Mouse (Mus musculus) adrenal gland, adult 8-10 months (tissue): ENCODE measurements at regions not wholly inside any gene's neighbourhood (a gene's known extent, or its start where the extent isn't known, plus 50 kb on each side); places are given as distances from the start of the nearest gene placed in this dataset.
A peak's percentile ranks its signal among the peaks of the same experiment; 100 is the strongest.

ENCODE experiments used
- DNase-seq: peaks from one replicate; pipeline ENCODE4 v3.0.0; 2022

DNA sequence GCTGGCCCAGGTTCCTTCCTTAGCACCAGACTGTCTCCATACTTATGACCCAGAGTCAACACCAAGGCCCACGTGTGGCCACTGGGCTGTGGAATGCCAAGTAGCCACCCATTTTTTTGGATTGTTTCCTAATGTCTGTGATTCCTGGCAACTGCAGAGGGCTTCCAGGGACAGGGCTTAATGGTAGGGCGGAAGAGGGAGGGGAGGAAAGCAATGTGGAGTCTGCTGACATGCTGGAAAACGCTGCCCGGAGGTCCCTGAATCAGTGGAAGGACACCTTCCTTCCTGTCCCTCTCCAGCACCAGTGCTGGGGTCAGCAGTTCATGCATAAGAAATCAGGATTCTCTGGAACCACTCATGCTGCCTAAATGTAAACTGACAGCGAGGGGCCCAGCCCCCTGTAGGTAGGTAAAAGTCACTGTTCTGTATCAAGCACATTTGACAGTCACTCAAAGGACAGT lies 90.8 kb downstream of the Iyd start:
- peak; percentile 32 for DNase-seq

DNA sequence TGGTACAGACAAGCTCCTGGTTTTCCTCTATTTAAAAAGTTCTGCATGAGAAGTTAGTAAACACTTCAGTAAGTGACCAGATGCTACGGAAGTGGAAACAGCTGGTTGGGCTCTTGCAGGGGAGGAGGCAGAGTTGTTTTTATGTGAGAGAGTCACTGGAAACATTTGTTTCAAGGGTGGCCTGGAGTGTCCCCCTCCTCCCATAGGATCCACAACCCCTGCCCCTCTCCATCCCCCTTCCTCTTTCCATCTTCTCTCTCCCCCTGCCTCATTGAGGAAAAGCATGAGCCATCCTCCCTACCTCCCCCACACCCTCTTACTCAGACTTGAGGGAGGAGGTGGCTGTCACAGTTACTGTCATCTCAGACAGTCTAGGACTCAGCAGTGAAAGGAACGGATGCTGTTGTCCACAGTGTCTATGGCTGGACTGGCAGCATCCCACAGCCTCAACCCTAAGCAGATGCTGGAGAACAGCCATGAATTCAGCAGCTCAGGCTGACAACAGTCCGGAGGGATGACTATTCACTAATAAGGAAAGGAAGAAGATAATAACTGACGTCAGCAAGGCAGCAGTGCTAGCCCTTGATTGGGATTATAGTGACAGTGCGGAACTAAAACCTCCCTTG lies 93.9 kb downstream of the Iyd start:
- peak; percentile 6 for DNase-seq

DNA sequence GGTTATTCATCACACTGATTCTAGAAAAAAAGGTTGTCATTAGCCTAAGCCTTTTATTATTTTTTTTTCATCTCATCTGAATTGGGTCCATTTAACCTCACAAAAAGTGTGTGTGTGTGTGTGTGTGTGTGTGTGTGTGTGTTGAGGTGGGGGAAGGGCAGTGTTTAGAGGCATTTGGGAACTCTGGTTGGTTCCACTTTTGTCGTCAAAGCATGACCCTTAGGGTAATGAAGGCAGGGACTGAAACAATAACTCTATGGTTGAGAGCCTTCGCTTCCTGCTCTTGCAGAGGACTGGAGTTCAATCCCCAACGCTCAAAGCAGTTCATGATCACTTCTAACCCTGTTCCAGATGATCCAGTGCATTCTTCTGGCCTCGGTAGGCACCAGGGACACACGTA lies 96.1 kb upstream of the Plekhg1 start:
- no peak for DNase-seq

DNA sequence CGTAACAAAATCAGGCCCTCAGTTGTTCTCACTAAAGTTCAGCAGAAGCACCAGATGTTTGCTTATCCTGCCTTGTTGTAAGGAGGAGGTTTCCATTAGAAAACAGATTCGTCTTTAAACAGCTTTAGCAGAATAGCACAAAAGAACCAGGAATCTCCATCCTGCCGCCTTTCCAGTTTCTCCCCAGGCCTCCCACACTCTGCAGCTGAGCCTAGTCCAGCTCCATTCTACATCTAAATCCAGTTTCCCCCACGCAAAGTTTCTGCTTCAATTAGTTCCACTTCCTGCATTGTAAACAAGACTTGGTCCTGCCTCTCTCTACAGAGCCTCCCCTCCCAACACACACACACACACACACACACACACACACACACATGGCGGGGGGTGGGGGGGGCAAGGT lies 95.1 kb upstream of the Plekhg1 start:
- no peak for DNase-seq

DNA sequence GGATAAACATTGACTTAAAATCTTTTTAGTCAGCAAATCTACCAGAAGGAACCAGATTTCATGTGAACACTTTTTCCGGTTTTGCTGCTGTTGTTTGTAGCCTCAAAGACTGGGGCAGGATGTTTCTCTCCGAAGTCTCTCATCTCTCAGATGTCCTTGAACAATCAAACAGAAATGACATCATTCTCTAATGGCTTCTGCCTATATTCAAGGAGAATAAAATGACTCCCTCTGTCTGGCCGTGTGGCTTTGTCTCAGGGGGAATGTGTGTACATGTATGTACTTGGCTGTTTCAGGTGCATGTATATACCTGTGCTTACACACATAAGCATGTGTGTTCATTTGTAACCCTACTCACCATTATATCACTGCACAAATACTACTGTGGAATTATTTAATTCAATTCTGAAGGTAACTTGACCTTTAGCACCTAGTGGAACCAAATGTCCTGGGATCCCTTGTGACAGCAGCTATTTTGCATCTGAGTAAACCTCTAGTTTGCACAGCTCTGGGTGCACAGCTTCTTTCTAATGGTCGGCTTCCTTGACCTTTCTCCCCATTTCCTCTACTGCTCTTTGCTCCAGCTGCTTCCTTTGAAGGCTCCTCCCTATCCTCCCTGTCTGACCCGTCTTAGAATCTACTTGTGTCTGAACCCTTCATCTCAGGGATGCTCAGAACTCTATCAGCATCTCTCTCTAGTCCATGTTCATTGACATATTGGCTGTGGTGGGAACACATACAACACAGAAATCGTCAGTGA lies 93.8 kb upstream of the Plekhg1 start:
- no peak for DNase-seq

DNA sequence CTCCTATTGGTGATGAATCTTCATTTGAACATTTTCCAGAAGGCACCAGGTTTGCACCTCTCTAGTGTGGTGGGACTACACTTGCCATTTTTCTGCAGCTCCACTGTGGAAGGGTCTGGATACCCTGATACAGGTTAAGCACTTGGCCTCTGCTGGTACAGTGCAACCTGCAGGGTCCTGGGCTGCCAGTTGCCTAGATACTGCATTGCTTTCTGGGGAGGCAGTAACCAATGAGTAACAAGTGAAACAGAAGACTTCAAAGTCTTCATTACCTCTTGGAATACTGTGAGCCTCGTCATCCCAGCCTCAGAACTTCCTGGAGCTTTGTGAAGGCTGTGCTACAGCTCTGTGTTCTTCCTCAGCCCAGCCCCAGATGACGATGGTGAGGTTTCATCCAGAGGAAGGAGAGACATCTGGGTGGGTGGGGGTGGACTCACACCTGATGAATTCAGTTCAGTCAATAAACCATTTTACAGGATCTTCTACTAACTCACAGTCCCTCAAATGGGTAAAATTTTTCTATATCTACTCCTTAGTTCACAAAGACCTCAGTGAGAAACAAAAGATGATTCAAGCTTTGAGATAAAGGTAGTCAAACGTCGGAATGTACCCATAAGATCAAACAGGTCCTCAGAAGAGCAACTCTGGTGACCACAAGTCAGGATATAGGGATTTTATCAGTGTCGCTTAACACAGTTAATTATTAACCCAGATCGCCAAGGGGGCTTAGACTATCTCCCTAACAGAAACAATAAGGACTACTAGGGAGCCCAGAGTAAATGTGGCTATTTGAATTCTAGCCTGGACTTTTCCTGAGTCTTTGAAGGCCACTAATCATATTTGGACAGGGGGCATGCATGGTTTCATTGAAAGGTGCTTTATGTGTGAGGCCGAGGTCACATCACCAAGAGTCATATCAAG lies 92.1 kb upstream of the Plekhg1 start:
- no peak for DNase-seq

DNA sequence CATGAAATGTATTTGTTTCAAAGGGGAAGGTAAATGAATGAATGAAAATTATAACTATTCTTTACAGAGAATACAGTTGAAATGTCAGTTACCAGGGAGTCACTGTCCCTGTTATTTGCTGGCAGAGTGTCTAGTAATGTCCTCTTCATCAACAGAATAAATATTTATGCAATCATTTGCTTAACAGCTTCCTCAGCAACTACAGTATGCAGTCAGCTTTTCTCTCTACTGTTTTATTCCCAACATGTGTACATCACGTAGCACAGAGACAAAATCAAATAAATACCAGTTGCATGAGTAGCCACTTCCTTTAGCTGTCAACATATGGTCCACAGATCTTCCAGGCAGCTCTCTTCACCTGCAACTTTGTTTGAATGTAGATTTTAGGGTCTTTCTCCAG lies 90.2 kb upstream of the Plekhg1 start:
- DNase-seq: no peak

DNA sequence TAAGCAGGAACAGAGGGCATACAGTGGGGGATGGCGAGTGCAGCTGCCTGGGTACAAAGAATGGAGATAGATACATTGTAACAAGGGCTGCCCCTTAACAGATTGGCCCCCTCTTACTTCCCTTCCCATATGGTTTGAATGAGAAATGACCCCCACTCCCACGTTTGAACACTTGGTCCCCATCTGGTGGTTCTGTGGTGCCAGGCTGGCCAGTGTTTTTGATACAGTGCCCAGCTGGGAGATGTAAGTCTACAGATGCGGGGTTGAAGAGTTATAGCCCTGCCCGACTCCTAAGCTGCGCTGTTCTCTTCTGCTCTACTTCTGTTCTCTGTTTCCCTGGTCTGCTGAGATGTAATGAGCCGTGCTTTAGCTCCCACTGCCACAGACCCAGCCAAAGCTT lies 89.6 kb upstream of the Plekhg1 start:
- DNase-seq: no peak

DNA sequence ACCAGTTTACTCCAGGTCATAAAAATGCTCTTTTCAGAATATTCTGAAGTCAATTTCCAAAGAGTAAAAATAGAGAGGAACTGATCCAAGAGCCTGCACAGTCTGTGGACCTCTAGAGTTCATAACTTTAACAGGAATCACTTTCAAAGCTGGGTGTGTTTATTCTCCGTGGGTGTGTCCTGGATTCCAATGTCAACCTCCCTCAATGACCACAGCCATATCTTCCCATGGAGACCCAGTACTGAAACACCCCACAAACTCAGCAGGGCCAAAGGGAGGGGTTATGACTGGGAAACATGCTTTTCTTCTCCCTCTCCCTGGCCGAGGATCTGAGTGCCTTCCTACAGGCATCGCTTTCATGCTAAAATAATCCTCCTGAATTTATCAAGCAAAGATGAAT lies 87.6 kb upstream of the Plekhg1 start:
- no peak for DNase-seq

DNA sequence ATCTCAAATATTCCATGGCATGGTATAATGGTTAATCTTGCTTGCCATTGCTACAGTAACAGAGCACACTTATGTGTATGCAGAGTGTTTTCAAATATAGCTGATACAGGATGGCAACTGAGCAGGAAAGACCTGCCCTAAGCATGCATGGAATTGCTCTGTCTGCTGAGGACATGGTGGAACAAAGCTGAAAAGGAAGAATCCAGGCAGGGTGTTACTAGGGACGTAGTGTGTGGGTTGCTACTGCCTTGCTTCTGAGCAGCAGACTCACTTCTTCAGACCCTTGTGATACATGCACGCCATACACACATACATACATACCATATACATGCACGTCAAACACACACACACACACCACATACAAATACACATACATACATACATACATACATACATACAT lies 84.1 kb upstream of the Plekhg1 start:
- DNase-seq: no peak

DNA sequence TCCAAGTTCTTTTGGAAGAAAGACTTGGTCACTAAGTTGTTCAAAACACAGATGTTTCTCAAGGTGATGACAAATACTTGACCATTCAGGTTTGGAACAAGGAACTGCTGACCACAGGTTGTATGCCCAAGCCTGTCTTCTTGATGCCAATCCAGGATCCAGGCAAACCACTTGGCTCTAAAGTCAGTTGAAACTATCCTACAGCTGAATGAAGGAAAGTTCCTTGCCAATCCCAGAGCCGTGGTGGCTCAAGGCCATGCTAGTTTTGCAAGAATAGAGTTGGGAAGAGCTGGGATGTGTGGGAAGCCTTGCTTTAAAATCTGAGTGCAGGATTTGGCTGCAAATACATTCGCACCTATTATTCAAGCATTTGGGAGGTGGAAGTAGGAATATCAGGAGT lies 78.0 kb upstream of the Plekhg1 start:
- DNase-seq: no peak

DNA sequence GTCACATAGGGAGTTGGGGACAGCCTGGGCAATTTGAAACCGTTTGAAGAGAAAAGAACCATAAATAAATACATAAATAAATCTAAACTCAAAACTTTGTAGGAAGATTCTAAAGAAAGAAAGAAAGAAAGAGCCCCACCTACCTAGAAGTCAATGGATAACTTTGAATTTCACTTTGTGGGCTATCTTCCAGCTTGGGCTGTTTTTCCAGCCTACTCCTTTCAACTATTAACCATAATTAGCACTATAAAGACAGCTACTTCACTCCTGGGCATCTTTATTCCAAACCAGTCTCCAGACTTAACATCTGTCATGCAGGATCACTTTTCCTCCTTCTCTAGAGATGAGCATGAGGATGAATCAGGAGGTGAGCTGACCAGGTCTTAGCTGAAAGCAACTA lies 77.6 kb upstream of the Plekhg1 start:
- no peak for DNase-seq

DNA sequence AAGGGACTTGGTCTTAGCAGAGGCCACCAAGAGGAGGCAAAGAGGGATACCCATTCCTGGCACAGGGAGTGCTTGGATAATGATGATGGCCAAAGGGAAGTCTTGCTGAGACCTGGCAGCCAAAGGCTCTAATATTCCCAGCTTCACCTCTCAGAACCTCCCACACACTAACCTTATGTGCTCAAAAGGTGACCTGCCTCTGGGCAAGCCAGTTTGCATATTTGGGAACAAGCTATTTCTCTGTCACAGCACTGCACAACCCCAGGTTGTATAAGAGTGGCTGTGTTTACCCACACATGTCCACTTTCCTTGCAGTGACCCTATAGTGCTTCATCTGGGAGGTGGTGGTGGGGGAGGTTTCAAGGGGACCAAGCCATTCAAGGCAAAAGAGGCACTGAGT lies 76.9 kb upstream of the Plekhg1 start:
- DNase-seq: no peak

DNA sequence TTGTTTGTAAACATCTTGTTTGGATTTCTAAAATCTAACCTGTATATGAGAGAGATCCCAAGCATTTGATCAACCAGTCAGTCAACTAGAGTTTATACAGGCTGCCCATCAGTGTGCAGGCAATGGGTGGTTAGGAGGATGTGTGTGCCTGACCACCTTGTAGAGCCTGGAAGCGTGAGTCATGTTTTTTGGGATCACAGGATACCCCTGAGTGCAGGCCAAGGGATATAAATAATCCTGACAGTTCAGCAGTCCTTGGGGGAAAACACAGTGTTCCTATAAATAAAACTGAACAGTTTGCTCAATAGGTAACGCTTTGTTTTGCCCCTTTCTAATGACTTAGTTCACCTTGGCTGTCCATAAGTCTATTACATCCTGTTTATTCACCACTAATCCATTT lies 55.7 kb upstream of the Plekhg1 start:
- DNase-seq: peak; percentile 11
